Mouse (Mus musculus) intestine, embryonic 14.5 days (tissue): ENCODE data around the gene Itgb6. TPM values are rescaled to one million over a fixed set of nuclear protein-coding genes. Genes with fewer than 3 reads are reported as not detected.

ENCODE experiments used
- ATAC-seq: fragments of 200-750 bp; cut with Nextera tagmentation; replicated peaks from 2 replicates; pipeline ENCODE4 v1.8.0; 2017; ENCODE audit warnings: low read depth, moderate number of reproducible peaks, moderate TSS enrichment, moderate library complexity; ENCODE audit not compliant: low FRiP score, low TSS enrichment
- DNase-seq: peaks from one replicate; pipeline ENCODE4 v3.0.0-alpha.2; 2018; ENCODE audit warnings: low spot score
- H3K27ac ChIP-seq: fragments of 300-500 bp; sonication (generic); 2 replicates; pipeline ENCODE4 v1.5.1; 2014; ENCODE audit warnings: low read depth, mild to moderate bottlenecking, control low read depth
- H3K27me3 ChIP-seq: fragments of 300-500 bp; sonication (generic); replicated peaks from 2 replicates; pipeline ENCODE4 v1.6.1; 2014; ENCODE audit warnings: low read length, control low read depth; ENCODE audit not compliant: control insufficient read depth, insufficient read depth
- H3K36me3 ChIP-seq: fragments of 300-500 bp; sonication (generic); 2 replicates; pipeline ENCODE4 v1.6.1; 2014; ENCODE audit warnings: low read length, control low read depth; ENCODE audit not compliant: control insufficient read depth, insufficient read depth
- H3K4me1 ChIP-seq: fragments of 300-500 bp; sonication (generic); replicated peaks from 2 replicates; pipeline ENCODE4 v1.6.1; 2014; ENCODE audit warnings: low read length, control low read depth, mixed read lengths; ENCODE audit not compliant: control insufficient read depth, insufficient read depth
- H3K4me2 ChIP-seq: fragments of 300-500 bp; sonication (generic); 2 replicates; pipeline ENCODE4 v1.6.1; 2014; ENCODE audit warnings: low read length
- H3K4me3 ChIP-seq: fragments of 300-500 bp; sonication (generic); 2 replicates; pipeline ENCODE4 v1.5.1; 2014; ENCODE audit warnings: low read depth, low read length, control low read depth, mixed read lengths
- H3K9ac ChIP-seq: fragments of 300-500 bp; sonication (generic); 2 replicates; pipeline ENCODE4 v1.6.1; 2014; ENCODE audit warnings: mild to moderate bottlenecking, low read length
- H3K9me3 ChIP-seq: fragments of 300-500 bp; sonication (generic); 2 replicates; pipeline ENCODE4 v1.6.1; 2016; ENCODE audit warnings: low read length, control low read depth; ENCODE audit not compliant: control insufficient read depth
- WGBS: fragments of 180-500 bp; shearing (Covaris S2); extraction: QIAGEN DNeasy Blood & Tissue Kit; methylation state at CpG from one replicate; pipeline ENCODE4 v1.1.7; 2014; 5-methylcytosine and 5-hydroxymethylcytosine counted together
- polyA plus RNA-seq: library from polyadenylated mRNA; unstranded; fragments of >200 nt; fragmentation: Nextera tagmentation; extraction: Ambion mirVana; gene quantifications from 2 replicates; pipeline ENCODE4 v1.2.1, GENCODE M21; 2014

The Itgb6 gene
- polyA plus RNA-seq, 1 experiment from 2014 or later: 9.6 TPM

- ATAC-seq: no peak
These were observed 72.3 kb downstream of the Itgb6 start for GRCm38 (mm10) chr2:60650155-60650554.

GRCm38 (mm10) chr2:60647650-60648049, 74.8 kb downstream of the Itgb6 start:
- Histone ChIP-seq H3K36me3 (no peaks in the 10 kb centered on the region), H3K27me3 (no peaks in the 10 kb centered on the region), H3K4me2 (no peak overlapping the region), H3K4me1 (no peaks in the 10 kb centered on the region), H3K9me3 (no peaks in the 10 kb centered on the region), H3K9ac (no peak overlapping the region), H3K27ac (no peak overlapping the region), H3K4me3 (no peak overlapping the region)
- 62% methylated on average over 5 of the region's 5 CpGs for WGBS
- 0 out of 2 replicates have a peak, but pooled peaks have one; percentile 43 for ATAC-seq
- no peak for DNase-seq

More at GRCm38 (mm10) chr2:60650155-60650554, 72.3 kb downstream of the Itgb6 start:
- 84% methylated on average over 5 of the region's 5 CpGs for WGBS
- H3K4me1 ChIP-seq: no peaks in the 10 kb centered on the region; the same call in 1 of the 2 replicates
- no peak overlapping the region for H3K27ac ChIP-seq
- H3K4me3 ChIP-seq: no peak overlapping the region
- H3K9ac ChIP-seq: no peak overlapping the region
- H3K27me3 ChIP-seq: no peaks in the 10 kb centered on the region
- no peak overlapping the region for H3K4me2 ChIP-seq
- no peak for DNase-seq
- no peaks in the 10 kb centered on the region for H3K36me3 ChIP-seq
- H3K9me3 ChIP-seq: no peaks in the 10 kb centered on the region

- H3K27ac ChIP-seq: no peak overlapping the region
- no peaks in the 10 kb centered on the region for H3K27me3 ChIP-seq
- no peaks in the 10 kb centered on the region for H3K9me3 ChIP-seq
- ATAC-seq: no peak
- no peak overlapping the region for H3K4me3 ChIP-seq
- no peak for DNase-seq
- no peak overlapping the region for H3K4me2 ChIP-seq
- H3K36me3 ChIP-seq: no peaks in the 10 kb centered on the region
- H3K4me1 ChIP-seq: no peaks in the 10 kb centered on the region
- no peak overlapping the region for H3K9ac ChIP-seq
- 89% methylated on average over 6 of the region's 6 CpGs for WGBS
These were observed 75.9 kb downstream of the Itgb6 start for GRCm38 (mm10) chr2:60646583-60646982.

- ATAC-seq: no peak
- Histone ChIP-seq H3K27me3 (no peaks in the 10 kb centered on the region), H3K9me3 (no peaks in the 10 kb centered on the region), H3K9ac (no peak overlapping the region), H3K4me2 (no peak overlapping the region), H3K36me3 (no peaks in the 10 kb centered on the region), H3K27ac (no peak overlapping the region), H3K4me1 (no peaks in the 10 kb centered on the region), H3K4me3 (no peak overlapping the region)
- WGBS: 85% methylated on average over 3 of the region's 3 CpGs
- DNase-seq: no peak
These were observed 79.0 kb downstream of the Itgb6 start for GRCm38 (mm10) chr2:60643406-60643805.

- ATAC-seq: no peak
- Histone ChIP-seq H3K4me3 (no peak overlapping the region), H3K4me1 (no peaks in the 10 kb centered on the region), H3K36me3 (no peaks in the 10 kb centered on the region), H3K27me3 (no peaks in the 10 kb centered on the region), H3K4me2 (no peak overlapping the region), H3K9me3 (no peaks in the 10 kb centered on the region), H3K27ac (no peak overlapping the region), H3K9ac (no peak overlapping the region)
- 90% methylated on average over 7 of the region's 7 CpGs for WGBS
- DNase-seq: no peak
These were observed 79.8 kb downstream of the Itgb6 start for GRCm38 (mm10) chr2:60642606-60643005.

GRCm38 (mm10) chr2:60640342-60640672, 82.1 kb downstream of the Itgb6 start:
- no peak for DNase-seq
- 38% methylated on average over 7 of the region's 7 CpGs for WGBS

GRCm38 (mm10) chr2:60639617-60640341, 82.7 kb downstream of the Itgb6 start:
- Histone ChIP-seq H3K27me3 (no peaks in the 10 kb centered on the region), H3K36me3 (no peaks in the 10 kb centered on the region), H3K4me1 (no peaks in the 10 kb centered on the region), H3K9me3 (no peaks in the 10 kb centered on the region), H3K9ac (no peak overlapping the region), H3K4me2 (no peak overlapping the region), H3K4me3 (no peak overlapping the region), H3K27ac (no peak overlapping the region)
- ATAC-seq: no peak
- DNase-seq: no peak
- WGBS: 69% methylated on average over 10 of the region's 10 CpGs

More at GRCm38 (mm10) chr2:60640342-60640672, 82.1 kb downstream of the Itgb6 start:
- H3K4me3 ChIP-seq: no peak overlapping the region
- no peak overlapping the region for H3K4me2 ChIP-seq
- H3K27me3 ChIP-seq: no peaks in the 10 kb centered on the region
- ATAC-seq: no peak
- H3K36me3 ChIP-seq: no peaks in the 10 kb centered on the region
- H3K4me1 ChIP-seq: no peaks in the 10 kb centered on the region
- H3K27ac ChIP-seq: no peak overlapping the region
- no peaks in the 10 kb centered on the region for H3K9me3 ChIP-seq
- H3K9ac ChIP-seq: no peak overlapping the region

- 52% methylated on average over 20 of the region's 20 CpGs for WGBS
- H3K4me1 ChIP-seq: no peaks in the 10 kb centered on the region
These were observed 85.3 kb downstream of the Itgb6 start for GRCm38 (mm10) chr2:60636910-60637761.

More at GRCm38 (mm10) chr2:60636910-60637761, 85.3 kb downstream of the Itgb6 start:
- no peaks in the 10 kb centered on the region for H3K9me3 ChIP-seq
- H3K27me3 ChIP-seq: no peaks in the 10 kb centered on the region
- H3K4me3 ChIP-seq: no peak overlapping the region
- no peak overlapping the region for H3K4me2 ChIP-seq
- H3K36me3 ChIP-seq: no peaks in the 10 kb centered on the region
- ATAC-seq (no peak), DNase-seq (no peak)
- H3K9ac ChIP-seq: no peak overlapping the region
- H3K27ac ChIP-seq: no peak overlapping the region
